Mouse (Mus musculus) intestine, postnatal 0 days (tissue): ENCODE results near the gene Sys1. TPM values are rescaled to one million over a fixed set of nuclear protein-coding genes. Genes with fewer than 3 reads are reported as not detected.
A peak's percentile ranks its signal among the peaks of the same experiment; 100 is the strongest.

Experiments
- ATAC-seq: fragments of 200-750 bp; cut with Nextera tagmentation; 2 replicates; pipeline ENCODE4 v1.8.0; 2017; ENCODE audit warnings: mild to moderate bottlenecking, moderate TSS enrichment, moderate library complexity
- H3K27ac ChIP-seq: fragments of 300-500 bp; sonication (generic); 2 replicates; pipeline ENCODE4 v1.5.1; 2014; ENCODE audit warnings: mild to moderate bottlenecking, low read depth, low read length, moderate library complexity
- H3K27me3 ChIP-seq: fragments of 300-500 bp; sonication (generic); replicated peaks from 2 replicates; pipeline ENCODE4 v1.6.1; 2014; ENCODE audit warnings: low read length, mixed read lengths; ENCODE audit not compliant: control insufficient read depth, insufficient read depth
- H3K36me3 ChIP-seq: fragments of 300-500 bp; sonication (generic); 2 replicates; pipeline ENCODE4 v1.6.1; 2014; ENCODE audit warnings: mild to moderate bottlenecking, moderate library complexity; ENCODE audit not compliant: control insufficient read depth, insufficient read depth
- H3K4me1 ChIP-seq: fragments of 300-500 bp; sonication (generic); replicated peaks from 2 replicates; pipeline ENCODE4 v1.6.1; 2014; ENCODE audit warnings: antibody characterized with exemption, low read length, mixed read lengths; ENCODE audit not compliant: control insufficient read depth, insufficient read depth
- H3K4me2 ChIP-seq: fragments of 300-500 bp; sonication (generic); replicated peaks from 2 replicates; pipeline ENCODE4 v1.6.1; 2014; ENCODE audit warnings: low read depth, mild to moderate bottlenecking, moderate library complexity
- H3K4me3 ChIP-seq: fragments of 300-500 bp; sonication (generic); 2 replicates; pipeline ENCODE4 v1.5.1; 2014; ENCODE audit warnings: low read depth, low read length
- H3K9ac ChIP-seq: fragments of 300-500 bp; sonication (generic); 2 replicates; pipeline ENCODE4 v1.6.1; 2014; ENCODE audit warnings: mild to moderate bottlenecking, low read depth, low read length
- H3K9me3 ChIP-seq: fragments of 300-500 bp; sonication (generic); 2 replicates; pipeline ENCODE4 v1.6.1; 2016; ENCODE audit warnings: mixed run types; ENCODE audit not compliant: control insufficient read depth
- CTCF ChIP-seq: sonication (generic); IDR thresholded peaks from 2 replicates; pipeline ENCODE4 v1.5.1; 2016; ENCODE audit warnings: low read depth, mild to moderate bottlenecking, control low read depth, antibody characterized with exemption, moderate library complexity
- WGBS: fragments of 180-500 bp; shearing (Covaris S2); extraction: QIAGEN DNeasy Blood & Tissue Kit; methylation state at CpG from one replicate; pipeline ENCODE4 v1.1.7; 2014; 5-methylcytosine and 5-hydroxymethylcytosine counted together
- polyA plus RNA-seq: library from polyadenylated mRNA; unstranded; fragments of >200 nt; fragmentation: Nextera tagmentation; extraction: Ambion mirVana; gene quantifications from 2 replicates; pipeline ENCODE4 v1.2.1, GENCODE M21; 2015

The Sys1 gene
- polyA plus RNA-seq, 1 experiment from 2014 or later: 62.3 TPM

GRCm38 (mm10) chr2:164425401-164425800 is 31.4 kb upstream of the Sys1 start:
- peaks cover 61% of the 10 kb centered on the region for H3K36me3 ChIP-seq
- H3K27me3 ChIP-seq: no peaks in the 10 kb centered on the region
- H3K4me3 ChIP-seq: no peak overlapping the region
- 0 out of 2 replicates have a peak, but pooled peaks cover 1% of the 10 kb centered on the region for H3K4me1 ChIP-seq
- no peak overlapping the region for H3K27ac ChIP-seq
- no peak overlapping the region for H3K4me2 ChIP-seq
- WGBS: 74% methylated on average over 5 of the region's 5 CpGs
- H3K9ac ChIP-seq: no peak overlapping the region
- ATAC-seq: no peak
- H3K9me3 ChIP-seq: no peaks in the 10 kb centered on the region
- no peak for TF ChIP-seq CTCF

GRCm38 (mm10) chr2:164426121-164426520 is 30.6 kb upstream of the Sys1 start:
- Histone ChIP-seq H3K27ac (no peak overlapping the region), H3K4me1 (peaks cover 8% of the 10 kb centered on the region; the same call in 1 of the 2 replicates), H3K4me2 (no peak overlapping the region), H3K9ac (no peak overlapping the region), H3K27me3 (no peaks in the 10 kb centered on the region), H3K36me3 (peaks cover 62% of the 10 kb centered on the region), H3K9me3 (no peaks in the 10 kb centered on the region), H3K4me3 (no peak overlapping the region)
- WGBS: 30% methylated on average over 12 of the region's 12 CpGs
- TF ChIP-seq CTCF: no peak
- ATAC-seq: no peak

GRCm38 (mm10) chr2:164426952-164427351 is 29.8 kb upstream of the Sys1 start:
- Histone ChIP-seq H3K27me3 (no peaks in the 10 kb centered on the region), H3K9ac (no peak overlapping the region), H3K9me3 (no peaks in the 10 kb centered on the region), H3K4me2 (no peak overlapping the region), H3K4me1 (peaks cover 16% of the 10 kb centered on the region), H3K27ac (no peak overlapping the region), H3K36me3 (peaks cover 62% of the 10 kb centered on the region), H3K4me3 (no peak overlapping the region)
- ATAC-seq: no peak
- no peak for TF ChIP-seq CTCF
- WGBS: 73% methylated on average over 5 of the region's 5 CpGs

GRCm38 (mm10) chr2:164428451-164428850 is 28.3 kb upstream of the Sys1 start:
- peaks cover 59% of the 10 kb centered on the region for H3K36me3 ChIP-seq
- peaks cover 27% of the 10 kb centered on the region for H3K4me1 ChIP-seq
- H3K27me3 ChIP-seq: no peaks in the 10 kb centered on the region
- no peak overlapping the region for H3K9ac ChIP-seq
- no peak overlapping the region for H3K4me2 ChIP-seq
- no peak for ATAC-seq
- H3K27ac ChIP-seq: no peak overlapping the region
- H3K4me3 ChIP-seq: no peak overlapping the region
- no peaks in the 10 kb centered on the region for H3K9me3 ChIP-seq
- WGBS: 26% methylated on average over 5 of the region's 5 CpGs
- no peak for TF ChIP-seq CTCF

DNA sequence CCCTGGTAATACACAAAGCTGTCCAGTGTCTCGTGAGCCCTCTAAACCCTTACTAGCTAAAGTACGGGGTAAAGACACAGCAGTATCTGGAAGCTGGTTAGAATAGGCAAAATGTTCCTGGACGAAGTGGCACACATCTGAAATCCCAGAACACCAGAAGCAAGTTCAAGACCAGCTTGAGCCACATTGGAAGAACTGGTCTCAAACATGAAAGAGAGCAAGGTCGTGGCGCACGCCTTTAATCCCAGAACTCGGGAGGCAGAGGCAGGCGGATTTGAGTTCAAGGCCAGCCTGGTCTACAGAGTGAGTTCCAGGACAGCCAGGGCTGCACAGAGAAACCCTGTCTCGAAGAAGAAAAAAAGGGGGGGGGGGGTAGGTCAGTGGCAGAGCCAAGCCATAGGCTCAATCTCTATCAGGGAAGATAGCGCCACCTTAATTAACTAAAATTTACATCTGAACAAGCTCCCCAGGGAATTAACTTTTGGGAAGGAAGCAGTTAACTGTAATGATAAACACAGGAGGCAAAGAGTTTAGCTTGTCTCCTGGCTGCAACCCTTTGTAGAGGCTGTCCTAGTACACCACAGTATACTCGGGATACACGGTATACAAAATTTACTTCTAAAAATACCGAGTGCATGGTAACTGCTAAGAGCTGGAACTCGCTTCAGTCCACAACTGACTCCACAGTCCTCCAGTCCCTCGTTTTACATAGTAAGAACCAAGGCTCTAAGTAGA is 26.7 kb upstream of the Sys1 start:
- peak overlapping the region; percentile 60 for H3K4me2 ChIP-seq
- H3K27ac ChIP-seq: no peak overlapping the region
- ATAC-seq: no peak
- H3K4me3 ChIP-seq: no peak overlapping the region
- TF ChIP-seq CTCF: no peak
- H3K9ac ChIP-seq: no peak overlapping the region
- no peaks in the 10 kb centered on the region for H3K9me3 ChIP-seq
- 54% methylated on average over 15 of the region's 15 CpGs for WGBS
- peaks cover 41% of the 10 kb centered on the region for H3K4me1 ChIP-seq
- H3K36me3 ChIP-seq: peaks cover 51% of the 10 kb centered on the region
- H3K27me3 ChIP-seq: no peaks in the 10 kb centered on the region

GRCm38 (mm10) chr2:164430697-164431096 is 26.1 kb upstream of the Sys1 start:
- H3K9ac ChIP-seq: no peak overlapping the region; the same call in 1 of the 2 replicates
- peak overlapping the region; percentile 60 for H3K4me2 ChIP-seq
- no peaks in the 10 kb centered on the region for H3K27me3 ChIP-seq
- no peaks in the 10 kb centered on the region for H3K9me3 ChIP-seq
- no peak for ATAC-seq
- no peak overlapping the region for H3K4me3 ChIP-seq
- peaks cover 47% of the 10 kb centered on the region for H3K36me3 ChIP-seq
- peak; percentile 56 for TF ChIP-seq CTCF
- WGBS: 21% methylated on average over 7 of the region's 7 CpGs
- H3K27ac ChIP-seq: no peak overlapping the region
- H3K4me1 ChIP-seq: peaks cover 47% of the 10 kb centered on the region
